Mouse (Mus musculus) myocyte (in vitro differentiated cells): ENCODE results near the gene Stbd1. TPM values are rescaled to one million over a fixed set of nuclear protein-coding genes. Genes with fewer than 3 reads are reported as not detected.

ENCODE experiments used
- H3K27me3 ChIP-seq: one replicate; pipeline ENCODE4 v1.6.1; 2011; ENCODE audit not compliant: control insufficient read depth, insufficient read depth, insufficient read length
- H3K36me3 ChIP-seq: one replicate; pipeline ENCODE4 v1.6.1; 2011; ENCODE audit not compliant: control insufficient read depth, insufficient read depth
- H3K4me2 ChIP-seq: one replicate; pipeline ENCODE4 v1.6.1; 2011; ENCODE audit warnings: low read depth, control low read depth
- H3K4me3 ChIP-seq: one replicate; pipeline ENCODE4 v1.5.1; 2011; ENCODE audit warnings: mild to moderate bottlenecking, control low read depth, moderate library complexity
- H3K79me2 ChIP-seq: one replicate; pipeline ENCODE4 v1.6.1; 2011; ENCODE audit not compliant: control insufficient read depth, insufficient read depth
- H3ac ChIP-seq: one replicate; pipeline ENCODE4 v1.6.1; 2011; ENCODE audit not compliant: control insufficient read depth, insufficient read length
- CEBPB ChIP-seq: IDR thresholded peaks from 2 replicates; pipeline ENCODE4 v1.6.1; 2011; ENCODE audit warnings: mild to moderate bottlenecking, moderate library complexity; ENCODE audit not compliant: poor library complexity, insufficient read depth, severe bottlenecking
- E2F4 ChIP-seq: IDR thresholded peaks from one replicate; pipeline ENCODE4 v1.6.1; 2011; ENCODE audit warnings: mild to moderate bottlenecking, control low read depth, moderate library complexity; ENCODE audit not compliant: insufficient read depth
- MAX ChIP-seq: IDR thresholded peaks from one replicate; pipeline ENCODE4 v1.6.1; 2011; ENCODE audit warnings: low read depth, mild to moderate bottlenecking, control low read depth
- MYOD1 ChIP-seq, 3 experiments: IDR thresholded peaks; one replicate each; pipeline ENCODE4 v1.6.1; 2011; ENCODE audit warnings: control low read depth in 2 of 3, low read depth in 2 of 3, mild to moderate bottlenecking in 2 of 3, moderate library complexity in 1 of 3; ENCODE audit not compliant: insufficient read length in 2 of 3, control insufficient read depth in 1 of 3
- MYOG ChIP-seq, 3 experiments: IDR thresholded peaks; one replicate each; pipeline ENCODE4 v1.6.1; 2011; ENCODE audit warnings: control low read depth in 2 of 3, low read depth in 2 of 3, mild to moderate bottlenecking in 2 of 3; ENCODE audit not compliant: insufficient read length in 2 of 3, control insufficient read depth in 1 of 3, insufficient read depth in 1 of 3
- POLR2A ChIP-seq: IDR thresholded peaks from one replicate; pipeline ENCODE4 v1.6.1; 2011; ENCODE audit warnings: low read depth, mild to moderate bottlenecking, control low read depth, moderate library complexity; ENCODE audit not compliant: insufficient read length
- POLR2AphosphoS2 ChIP-seq: IDR thresholded peaks from one replicate; pipeline ENCODE4 v1.6.1; 2011; ENCODE audit warnings: low read depth, control low read depth; ENCODE audit not compliant: insufficient read length
- REST ChIP-seq: IDR thresholded peaks from one replicate; pipeline ENCODE4 v1.6.1; 2011; ENCODE audit warnings: mild to moderate bottlenecking, control low read depth, moderate library complexity; ENCODE audit not compliant: insufficient read depth, insufficient read length
- SRF ChIP-seq: IDR thresholded peaks from one replicate; pipeline ENCODE4 v1.6.1; 2011; ENCODE audit warnings: low read depth; ENCODE audit not compliant: control insufficient read depth, insufficient read length
- TCF12 ChIP-seq: IDR thresholded peaks from one replicate; pipeline ENCODE4 v1.6.1; 2011; ENCODE audit warnings: mild to moderate bottlenecking, control low read depth; ENCODE audit not compliant: poor library complexity, insufficient read depth, severe bottlenecking
- TCF3 ChIP-seq: IDR thresholded peaks from one replicate; pipeline ENCODE4 v1.6.1; 2011; ENCODE audit warnings: low read depth, control low read depth; ENCODE audit not compliant: insufficient read length
- USF1 ChIP-seq: IDR thresholded peaks from one replicate; pipeline ENCODE4 v1.6.1; 2011; ENCODE audit warnings: low read depth, mild to moderate bottlenecking, control low read depth, moderate library complexity
- polyA plus RNA-seq: library from polyadenylated mRNA; unstranded; fragments of >200 nt; fragmentation: generic; extraction: Trizol; gene quantifications from one replicate; pipeline ENCODE4 v1.2.1, GENCODE M21; 2012; ENCODE audit warnings: missing spikeins

The Stbd1 gene
- polyA plus RNA-seq, 1 experiment: 203 TPM

DNA sequence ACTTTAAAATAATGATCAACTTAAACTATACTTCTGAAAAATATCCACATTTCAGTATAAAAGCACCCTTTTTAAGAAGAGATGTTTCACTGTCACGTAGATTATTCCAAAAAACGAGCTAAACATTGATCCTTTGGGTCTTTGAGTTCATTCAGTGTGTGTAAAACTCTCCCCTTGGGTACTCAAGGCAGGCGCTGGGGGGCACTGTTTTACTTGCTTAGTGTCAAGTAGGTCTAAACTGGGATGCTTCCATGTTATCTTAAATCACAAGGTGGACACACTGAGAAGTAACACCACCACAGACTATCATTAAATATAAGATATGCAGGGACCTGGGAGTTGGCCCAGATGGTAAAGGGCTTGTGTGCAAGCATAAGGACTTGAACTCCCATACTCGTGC, 30.7 kb downstream of the Stbd1 start:
- H3K4me3 ChIP-seq: no peak overlapping the region
- no peaks in the 10 kb centered on the region for H3K36me3 ChIP-seq
- H3K27me3 ChIP-seq: no peaks in the 10 kb centered on the region
- no peak overlapping the region for H3K4me2 ChIP-seq
- TF ChIP-seq POLR2A: no peak
- TF ChIP-seq MAX: no peak
- TF ChIP-seq E2F4: no peak
- H3ac ChIP-seq: no peak overlapping the region
- H3K79me2 ChIP-seq: no peaks in the 10 kb centered on the region

DNA sequence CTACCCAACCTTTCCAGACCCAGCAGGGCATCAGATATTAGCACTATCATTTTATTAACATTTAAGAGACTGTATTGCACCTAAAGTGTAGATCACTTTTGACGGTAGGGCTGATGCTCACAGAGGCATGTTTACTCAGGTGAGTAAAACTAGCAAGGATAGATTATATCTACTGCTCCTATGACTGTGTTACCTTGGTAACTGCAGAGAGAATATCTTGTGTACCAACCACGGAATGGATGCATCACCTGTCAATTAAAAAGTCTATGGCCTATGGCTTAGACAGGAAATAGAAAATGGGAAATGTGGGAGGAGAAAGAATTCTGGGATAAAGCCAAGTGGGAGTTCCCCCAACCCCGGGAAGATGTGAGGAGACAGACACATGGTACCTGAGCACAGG, 32.1 kb downstream of the Stbd1 start:
- TF ChIP-seq USF1 (no peak), POLR2A (no peak), E2F4 (no peak), MYOG (IDR thresholded peaks at IDR 0.05; ENCODE audit: control insufficient read depth in 1 of 3, insufficient read depth in 1 of 3, insufficient read length in 2 of 3, low read depth in 2 of 3) (no peak), REST (no peak), CEBPB (no peak), MYOD1 (IDR thresholded peaks at IDR 0.05; ENCODE audit: control insufficient read depth in 1 of 3, insufficient read length in 2 of 3, low read depth in 2 of 3) (no peak), TCF12 (no peak), TCF3 (no peak), SRF (no peak), POLR2AphosphoS2 (no peak), MAX (no peak)
- H3K4me3 ChIP-seq: no peak overlapping the region
- H3K79me2 ChIP-seq: no peaks in the 10 kb centered on the region
- H3ac ChIP-seq: no peak overlapping the region
- H3K27me3 ChIP-seq: no peaks in the 10 kb centered on the region
- H3K4me2 ChIP-seq: no peak overlapping the region
- no peaks in the 10 kb centered on the region for H3K36me3 ChIP-seq

DNA sequence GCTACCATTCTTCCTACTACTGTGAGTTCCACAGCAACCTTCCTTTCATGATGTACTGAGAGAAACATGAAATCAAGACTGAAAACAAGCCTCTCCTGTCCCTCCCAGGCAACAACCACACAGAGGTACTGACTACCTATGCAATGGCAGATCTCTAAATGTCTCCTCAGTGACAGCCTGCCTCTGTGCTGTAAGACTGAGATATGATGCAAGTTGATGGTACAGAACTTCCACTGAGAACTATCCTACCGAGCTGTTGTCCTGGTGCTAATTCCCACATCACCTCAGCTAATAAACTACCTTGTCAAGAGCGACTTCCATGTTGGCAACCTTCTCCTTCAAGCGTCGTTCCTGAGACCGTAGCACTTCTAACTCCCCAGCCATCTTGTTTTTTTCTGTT, 33.0 kb downstream of the Stbd1 start:
- TF ChIP-seq SRF: no peak
- TF ChIP-seq MYOG (IDR thresholded peaks at IDR 0.05; ENCODE audit: control insufficient read depth in 1 of 3, insufficient read depth in 1 of 3, insufficient read length in 2 of 3, low read depth in 2 of 3): no peak
- TF ChIP-seq TCF3: no peak
- TF ChIP-seq MAX: no peak
- no peak for TF ChIP-seq TCF12
- TF ChIP-seq POLR2A: no peak
- TF ChIP-seq USF1: no peak
- no peak for TF ChIP-seq CEBPB
- no peak for TF ChIP-seq MYOD1 (IDR thresholded peaks at IDR 0.05; ENCODE audit: control insufficient read depth in 1 of 3, insufficient read length in 2 of 3, low read depth in 2 of 3)
- TF ChIP-seq POLR2AphosphoS2: no peak
- no peak for TF ChIP-seq REST
- TF ChIP-seq E2F4: no peak
- H3ac ChIP-seq: no peak overlapping the region
- no peaks in the 10 kb centered on the region for H3K36me3 ChIP-seq
- no peaks in the 10 kb centered on the region for H3K27me3 ChIP-seq
- H3K4me3 ChIP-seq: no peak overlapping the region
- no peaks in the 10 kb centered on the region for H3K79me2 ChIP-seq
- H3K4me2 ChIP-seq: no peak overlapping the region

DNA sequence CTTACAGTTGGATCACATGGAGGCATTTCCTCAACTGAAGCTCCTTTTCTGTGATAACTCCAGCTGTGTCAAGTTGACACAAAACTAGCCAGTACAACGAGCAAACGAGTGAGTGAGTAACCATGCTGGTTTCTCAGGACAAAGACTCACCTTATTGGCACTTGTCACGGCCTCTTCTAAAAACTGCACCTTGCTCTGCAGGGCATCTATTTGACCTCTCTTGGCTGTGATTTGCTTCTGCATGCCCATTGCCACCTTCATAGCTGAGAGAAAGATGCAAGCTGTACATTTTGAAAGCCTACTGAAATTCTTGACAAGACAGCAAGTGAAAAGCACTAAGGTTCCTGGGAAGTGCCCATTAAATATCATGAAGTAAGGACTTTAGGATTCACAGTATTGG, 38.0 kb downstream of the Stbd1 start:
- Histone ChIP-seq H3K27me3 (no peaks in the 10 kb centered on the region), H3ac (no peak overlapping the region), H3K79me2 (no peaks in the 10 kb centered on the region), H3K36me3 (no peaks in the 10 kb centered on the region), H3K4me3 (no peak overlapping the region), H3K4me2 (no peak overlapping the region)
- TF ChIP-seq MYOG (IDR thresholded peaks at IDR 0.05; ENCODE audit: control insufficient read depth in 1 of 3, insufficient read depth in 1 of 3, insufficient read length in 2 of 3, low read depth in 2 of 3): no peak
- TF ChIP-seq CEBPB: no peak
- no peak for TF ChIP-seq POLR2A
- no peak for TF ChIP-seq E2F4
- no peak for TF ChIP-seq SRF
- TF ChIP-seq MYOD1 (IDR thresholded peaks at IDR 0.05; ENCODE audit: control insufficient read depth in 1 of 3, insufficient read length in 2 of 3, low read depth in 2 of 3): no peak
- no peak for TF ChIP-seq POLR2AphosphoS2
- no peak for TF ChIP-seq USF1
- TF ChIP-seq MAX: no peak

Other genes starting within 250 kb of the Stbd1 start
- 11.0 TPM for gene Nup54, start 167.8 kb upstream of the Stbd1 start, polyA plus RNA-seq
- gene Scarb2, start 96.2 kb upstream of the Stbd1 start, polyA plus RNA-seq: 46.6 TPM
- gene Fam47e, start 48.0 kb upstream of the Stbd1 start, polyA plus RNA-seq: not detected
- not detected for gene Ccdc158, start 72.2 kb downstream of the Stbd1 start, polyA plus RNA-seq
- 7.1 TPM for gene Shroom3, start 80.4 kb downstream of the Stbd1 start, polyA plus RNA-seq